Mouse (Mus musculus) 416B (cell line): ENCODE measurements around the gene Mrgprb8.
"Not testable (repeated sequence)": the region's sequence is repeated elsewhere in the genome, so short reads cannot be mapped to it uniquely, and the experiment has no call there.

Source experiments
- DNase-seq: peaks from one replicate; pipeline ENCODE4 v3.0.0; 2011; ENCODE audit warnings: low read depth

Gene Mrgprb8

DNA sequence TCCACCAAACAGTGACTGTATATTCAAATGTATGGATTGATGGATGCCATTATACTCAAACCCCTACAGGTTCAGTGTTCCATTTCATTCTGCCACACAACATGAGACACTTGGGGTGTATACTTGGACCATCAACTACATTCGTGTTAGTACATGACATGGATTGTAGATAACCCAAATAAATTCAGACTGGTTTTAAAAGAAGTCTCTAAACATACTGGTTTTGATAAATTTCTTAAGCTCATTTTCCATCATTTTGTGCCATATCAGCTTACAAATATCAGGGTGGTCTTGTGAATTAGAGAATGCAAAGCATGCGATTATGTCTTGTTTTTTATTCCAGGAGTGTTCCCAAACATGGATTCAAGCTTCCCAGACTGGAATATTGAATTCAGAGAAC, at the start of gene Mrgprb8:
Mrgprb8 (plus strand) TSS at position 301 of the 400 bp plus-strand sequence.
- DNase-seq = no peak

GRCm38 (mm10) chr7:48435936-48436335, 47.6 kb downstream of the Mrgprb8 start:
- not testable (repeated sequence) for DNase-seq

DNA sequence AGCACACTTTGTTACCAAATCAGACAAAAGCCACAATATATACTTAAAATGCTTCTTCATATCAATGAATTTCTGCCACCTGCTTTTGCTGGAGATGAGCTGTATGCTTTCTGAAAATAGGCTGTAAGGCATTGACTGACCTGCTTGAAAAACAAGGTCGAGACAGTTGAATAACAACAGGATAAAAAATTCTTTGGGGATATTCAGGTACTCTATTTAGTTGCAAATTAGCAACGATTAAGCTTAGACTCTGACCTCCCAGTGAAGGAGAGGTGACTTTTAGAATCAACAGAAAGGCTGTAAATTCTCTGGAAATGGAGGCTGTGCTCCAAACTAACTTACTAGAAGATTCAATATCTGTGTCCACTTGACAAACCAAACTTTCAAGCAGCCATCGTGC, 48.3 kb downstream of the Mrgprb8 start:
- no peak for DNase-seq
